Mouse (Mus musculus): ENCODE data around the gene Hoxc8.

The Hoxc8 gene

GRCm38 (mm10) chr15:102990461-102991397, at the start of gene Hoxc8:
Gene Hoxc8 (plus strand): TSS chr15:102990607.
- WGBS = 3% methylated on average over 69 of the region's 69 CpGs

- WGBS = 2% methylated on average over 51 of the region's 53 CpGs
Observed at GRCm38 (mm10) chr15:102942739-102943467, 47.5 kb upstream of the Hoxc8 start.

- 8% methylated on average over 5 of the region's 5 CpGs for WGBS
Observed at GRCm38 (mm10) chr15:102943468-102943813, 47.0 kb upstream of the Hoxc8 start.

GRCm38 (mm10) chr15:102945185-102946077, 45.0 kb upstream of the Hoxc8 start:
- WGBS = 17% methylated on average over 22 of the region's 22 CpGs

GRCm38 (mm10) chr15:102947276-102947675, 43.1 kb upstream of the Hoxc8 start:
- WGBS = 12% methylated on average over 9 of the region's 9 CpGs

GRCm38 (mm10) chr15:102948842-102949241, 41.6 kb upstream of the Hoxc8 start:
- 18% methylated on average over 2 of the region's 2 CpGs for WGBS

GRCm38 (mm10) chr15:102949696-102950095, 40.7 kb upstream of the Hoxc8 start:
- WGBS = 3% methylated on average over 20 of the region's 20 CpGs

GRCm38 (mm10) chr15:102950877-102951276, 39.5 kb upstream of the Hoxc8 start:
- WGBS = 11% methylated on average over 2 of the region's 2 CpGs

- WGBS = 7% methylated on average over 6 of the region's 6 CpGs
Observed at GRCm38 (mm10) chr15:102953561-102953960, 36.8 kb upstream of the Hoxc8 start.

GRCm38 (mm10) chr15:102954192-102955006, 36.0 kb upstream of the Hoxc8 start, which contains the start of gene Hoxc11:
Gene Hoxc11 (plus strand): TSS chr15:102954427.
- 2% methylated on average over 57 of the region's 57 CpGs for WGBS

- WGBS = 2% methylated on average over 28 of the region's 28 CpGs
Observed at GRCm38 (mm10) chr15:102955007-102955382, 35.4 kb upstream of the Hoxc8 start.

GRCm38 (mm10) chr15:102955833-102956640, 34.4 kb upstream of the Hoxc8 start:
- WGBS = 2% methylated on average over 40 of the region's 40 CpGs

GRCm38 (mm10) chr15:102956906-102957305, 33.5 kb upstream of the Hoxc8 start:
- WGBS = 2% methylated on average over 12 of the region's 12 CpGs

GRCm38 (mm10) chr15:102959663-102960191, 30.7 kb upstream of the Hoxc8 start:
- WGBS = 3% methylated on average over 13 of the region's 13 CpGs

- WGBS = 3% methylated on average over 6 of the region's 6 CpGs
Observed at GRCm38 (mm10) chr15:102961728-102962127, 28.7 kb upstream of the Hoxc8 start.

GRCm38 (mm10) chr15:102962492-102962891, 27.9 kb upstream of the Hoxc8 start:
- 6% methylated on average over 13 of the region's 13 CpGs for WGBS

GRCm38 (mm10) chr15:102963259-102963658, 27.1 kb upstream of the Hoxc8 start:
- WGBS = 5% methylated on average over 8 of the region's 8 CpGs

- 4% methylated on average over 28 of the region's 28 CpGs for WGBS
Observed at GRCm38 (mm10) chr15:102963671-102964640, 26.5 kb upstream of the Hoxc8 start.
